ENCODE assay signal across 10 mouse cellular contexts in genomic region chr9:85459062-85459805, GRCm38 (mm10).
"Had no signal": no experiment of that assay in that cellular context is flagged by ENCODE, and none has a peak within 500 bp of the region (broad histone marks: within the 10 kb centered on the region; RNA-seq: fewer than 3 reads in every experiment).

No protein-coding gene starts in this region.

- H3K9me3 ChIP-seq: limb, embryonic 10.5 days; liver, embryonic 13.5 days; midbrain, embryonic 10.5 days; neural tube, embryonic 12.5 days had no signal

- H3K4me3 ChIP-seq: limb, embryonic 10.5 days; liver, embryonic 13.5 days; midbrain, embryonic 10.5 days; neural tube, embryonic 12.5 days had no signal

- DNase-seq: kidney, adult 18-20 months; kidney, postnatal 14 days; liver, embryonic 13.5 days; liver, postnatal 0 days; midbrain, embryonic 14.5 days; thymus, postnatal 4 days had no signal

- H3K36me3 ChIP-seq: limb, embryonic 10.5 days; liver, embryonic 13.5 days; midbrain, embryonic 10.5 days; neural tube, embryonic 12.5 days had no signal

- H3K4me1 ChIP-seq: limb, embryonic 10.5 days; liver, embryonic 13.5 days; midbrain, embryonic 10.5 days; neural tube, embryonic 12.5 days had no signal

- H3K4me2 ChIP-seq: liver, embryonic 13.5 days; neural tube, embryonic 12.5 days had no signal

- ATAC-seq: liver, postnatal 0 days had no signal

- H3K27me3 ChIP-seq: liver, embryonic 13.5 days; neural tube, embryonic 12.5 days had no signal

- H3K27ac ChIP-seq: limb, embryonic 10.5 days; liver, embryonic 13.5 days; midbrain, embryonic 10.5 days; neural tube, embryonic 12.5 days; stomach, postnatal 0 days had no signal

- H3K9ac ChIP-seq: liver, embryonic 13.5 days; liver, postnatal 0 days; neural tube, embryonic 12.5 days had no signal
